32 mouse cellular contexts compared by ENCODE assay signal in the genomic region with DNA sequence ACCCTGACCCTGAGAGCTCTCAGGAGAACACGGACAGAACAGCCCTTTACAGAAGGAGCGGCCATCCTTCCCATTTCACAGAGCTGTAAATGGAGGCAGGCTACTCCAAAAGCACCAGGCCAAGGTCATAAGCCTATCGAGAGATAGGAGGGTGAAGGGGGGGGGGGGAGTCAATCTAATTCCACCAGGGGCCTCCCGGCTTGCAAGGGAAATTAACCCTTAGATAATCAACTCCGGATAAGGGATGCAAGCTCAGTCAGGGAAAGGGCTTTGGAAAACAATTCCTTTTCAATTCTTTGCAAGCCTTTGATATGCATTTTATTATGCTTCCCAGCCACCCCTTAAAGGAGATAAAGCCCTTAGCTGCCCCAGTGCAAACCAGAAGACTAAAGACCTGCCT. TPM values are rescaled to one million over a fixed set of nuclear protein-coding genes. Genes with fewer than 3 reads are reported as not detected.
A peak's percentile ranks its signal among the peaks of the same experiment; 100 is the strongest.
DNase-seq lines count a peak whose midpoint lies in the region; ATAC-seq and TF ChIP-seq lines count a peak whose summit lies in the region.
"Had no signal": no experiment of that assay in that cellular context is flagged by ENCODE, and none has a peak within 500 bp of the region (broad histone marks: within the 10 kb centered on the region; RNA-seq: fewer than 3 reads in every experiment).

No protein-coding gene starts in this region.

- WGBS in heart, embryonic 10.5 days, result 28% methylated on average over 5 of the region's 5 CpGs
- 43% methylated on average over 5 of the region's 5 CpGs for WGBS in liver, adult 2 months
- 39% methylated on average over 5 of the region's 5 CpGs for WGBS in liver, postnatal 0 days (ENCODE audit: insufficient replicate concordance)

- no peak overlapping the region for H3K4me2 ChIP-seq in liver, postnatal 0 days (ENCODE audit: low read depth, low read length)
- H3K4me2 ChIP-seq: embryonic facial prominence, embryonic 15.5 days; forebrain, embryonic 12.5 days; forebrain, embryonic 15.5 days; heart, embryonic 12.5 days; heart, embryonic 15.5 days; hindbrain, embryonic 14.5 days had no signal

- no peak overlapping the region for H3K9ac ChIP-seq in liver, adult 2 months (ENCODE audit: low read depth, low read length)
- H3K9ac ChIP-seq in liver, postnatal 0 days (replicated peaks), result no peak overlapping the region
- H3K9ac ChIP-seq: embryonic facial prominence, embryonic 15.5 days; forebrain, embryonic 12.5 days; forebrain, embryonic 15.5 days; heart, embryonic 15.5 days; hindbrain, embryonic 14.5 days had no signal

- H3K27ac ChIP-seq in heart, embryonic 10.5 days, result no peak overlapping the region
- peak overlapping the region; percentile 28 for H3K27ac ChIP-seq in liver, adult 2 months (replicated peaks; ENCODE audit: insufficient read depth, low read depth, low read length)
- H3K27ac ChIP-seq in liver, postnatal 0 days (ENCODE audit: low read depth), result no peak overlapping the region
- H3K27ac ChIP-seq: embryonic facial prominence, embryonic 15.5 days; forebrain, embryonic 12.5 days; forebrain, embryonic 15.5 days; heart, embryonic 15.5 days; hindbrain, embryonic 14.5 days; hindbrain, postnatal 0 days had no signal

- TF ChIP-seq POLR2A in liver, adult 2 months (IDR thresholded peaks at IDR 0.05; ENCODE audit: extremely low read depth, insufficient read depth, low read length), result no peak

- no peak for TF ChIP-seq CTCF in liver, adult 2 months (IDR thresholded peaks at IDR 0.05; ENCODE audit: low read depth, low read length)
- TF ChIP-seq CTCF in liver, postnatal 0 days (IDR thresholded peaks at IDR 0.05; ENCODE audit: low read depth), result no peak

- H3K4me1 ChIP-seq in heart, embryonic 10.5 days, result peaks cover 58% of the 10 kb centered on the region
- H3K4me1 ChIP-seq in liver, adult 2 months (ENCODE audit: control insufficient read depth, insufficient read depth, low read length), result peaks cover 65% of the 10 kb centered on the region
- peaks cover 18% of the 10 kb centered on the region for H3K4me1 ChIP-seq in liver, postnatal 0 days (ENCODE audit: insufficient read depth)
- H3K4me1 ChIP-seq: forebrain, embryonic 15.5 days had no signal

- no peak for DNase-seq in heart, embryonic 10.5 days (ENCODE audit: low spot score)
- no peak for DNase-seq in heart, postnatal 14 days
- no peak for DNase-seq in liver, adult 2 months (ENCODE audit: extremely low read depth, low read depth, low spot score)
- no peak for DNase-seq in liver, postnatal 0 days
- peak; percentile 78 for DNase-seq in ZHBTc4 (ENCODE audit: low read depth, low spot score)
- DNase-seq in cerebellum, adult 9-10 months, result no peak
- DNase-seq: adrenal gland, adult 2 months; adrenal gland, postnatal 14 days; cerebellum, adult 11 months; cerebellum, adult 2 months; cerebellum, postnatal 10 days; cerebellum, postnatal 36 days; embryo, embryonic 11 days; gastrocnemius, postnatal 14 days; heart, adult 11 months; heart, postnatal 10 days; heart, postnatal 4 days; kidney, adult 18-20 months had no signal

- peaks cover 22% of the 10 kb centered on the region for H3K27me3 ChIP-seq in heart, embryonic 10.5 days (ENCODE audit: insufficient read depth, poor library complexity, severe bottlenecking)
- no peaks in the 10 kb centered on the region for H3K27me3 ChIP-seq in liver, adult 2 months (ENCODE audit: control insufficient read depth, insufficient read depth, low read length)
- H3K27me3 ChIP-seq in liver, postnatal 0 days (ENCODE audit: insufficient read depth, low read length), result no peaks in the 10 kb centered on the region
- H3K27me3 ChIP-seq: embryonic facial prominence, embryonic 15.5 days; forebrain, embryonic 15.5 days; heart, embryonic 15.5 days had no signal

- peaks cover 51% of the 10 kb centered on the region for H3K36me3 ChIP-seq in heart, embryonic 10.5 days
- peaks cover 68% of the 10 kb centered on the region for H3K36me3 ChIP-seq in liver, adult 2 months (ENCODE audit: control insufficient read depth, insufficient read depth, low read length)
- H3K36me3 ChIP-seq in liver, postnatal 0 days (replicated peaks; ENCODE audit: insufficient read depth, low read length), result peaks cover 50% of the 10 kb centered on the region
- H3K36me3 ChIP-seq: forebrain, embryonic 12.5 days; forebrain, embryonic 15.5 days had no signal

- no peaks in the 10 kb centered on the region; the same call in 1 of the 2 replicates for H3K79me2 ChIP-seq in liver, adult 2 months (ENCODE audit: control insufficient read depth, insufficient read depth, low read length)

- H3K9me3 ChIP-seq in heart, embryonic 10.5 days, result no peaks in the 10 kb centered on the region
- no peaks in the 10 kb centered on the region for H3K9me3 ChIP-seq in liver, postnatal 0 days (ENCODE audit: low read length)
- H3K9me3 ChIP-seq: embryonic facial prominence, embryonic 15.5 days; forebrain, embryonic 12.5 days; forebrain, embryonic 15.5 days; heart, embryonic 12.5 days; heart, embryonic 15.5 days had no signal

- 0 out of 2 replicates have a peak overlapping the region, but pooled peaks have one; percentile 3 for H3K4me3 ChIP-seq in heart, embryonic 10.5 days
- H3K4me3 ChIP-seq in liver, adult 2 months (ENCODE audit: insufficient read depth, low read depth, low read length), result no peak overlapping the region
- H3K4me3 ChIP-seq in liver, postnatal 0 days (ENCODE audit: low read depth, low read length), result no peak overlapping the region
- H3K4me3 ChIP-seq: embryonic facial prominence, embryonic 15.5 days; erythroblast, embryonic 14.5 days; forebrain, embryonic 12.5 days; forebrain, embryonic 15.5 days; heart, embryonic 12.5 days; heart, embryonic 15.5 days had no signal

- no peak for ATAC-seq in liver, postnatal 0 days
- ATAC-seq: CD4-positive, CD25-positive, alpha-beta regulatory T cell, adult 4 months; forebrain, embryonic 15.5 days; hindbrain, postnatal 0 days; inflammation-experienced regulatory T-cells, adult 6 months had no signal

- intact Hi-C loops in heart, postnatal 14 days (cut with DNase I), result no loop called here

- TF ChIP-seq EP300 in liver, postnatal 0 days (IDR thresholded peaks at IDR 0.05; ENCODE audit: low read depth), result no peak

RNA-seq across cellular contexts. Expression of a gene that starts 15.2 kb away (rescaled TPM):
- polyA plus RNA-seq in heart, embryonic 10.5 days (2016; fragmentation: Nextera tagmentation; extraction: Ambion mirVana), result 37.3 and 37.8 TPM in 2 replicates
- 10 to 100 TPM; 20.0 to 27.0 TPM for total RNA-seq in heart, postnatal 14 days (2021)
- 511 and 573 TPM in 2 replicates for total RNA-seq in liver, adult 2 months (2014; rRNA removed)
- polyA plus RNA-seq in liver, adult 2 months (2012; rRNA removed), result 178 and 182 TPM in 2 replicates
- 194 and 208 TPM in 2 replicates for polyA plus RNA-seq in liver, postnatal 0 days (2015; fragmentation: Nextera tagmentation; extraction: Ambion mirVana)

RNA-seq across cellular contexts. Expression of a gene that starts 23.5 kb away (rescaled TPM):
- 0.76 and 1.2 TPM in 2 replicates for polyA plus RNA-seq in heart, embryonic 10.5 days (2016; fragmentation: Nextera tagmentation; extraction: Ambion mirVana)
- 1 to 10 TPM; 1.2 to 1.5 TPM for total RNA-seq in heart, postnatal 14 days (2021)
- 0.07 and 0.09 TPM in 2 replicates for total RNA-seq in liver, adult 2 months (2014; rRNA removed)
- 0.04 and 0.05 TPM in 2 replicates for polyA plus RNA-seq in liver, adult 2 months (2012; rRNA removed)
- polyA plus RNA-seq in liver, postnatal 0 days (2015; fragmentation: Nextera tagmentation; extraction: Ambion mirVana), result 0.18 and 0.25 TPM in 2 replicates
- polyA plus RNA-seq: CD4-positive, CD25-positive, alpha-beta regulatory T cell, adult 4 months; erythroblast, embryonic 14.5 days had no signal

RNA-seq across cellular contexts. Expression of a gene that starts 25.5 kb away (rescaled TPM):
- 0.02 and 0.08 TPM in 2 replicates for polyA plus RNA-seq in heart, embryonic 10.5 days (2016; fragmentation: Nextera tagmentation; extraction: Ambion mirVana)
- not detected for total RNA-seq in heart, postnatal 14 days (2021)
- total RNA-seq in liver, adult 2 months (2014; rRNA removed), result 0.18 and 0.20 TPM in 2 replicates
- not detected in 2 replicates for polyA plus RNA-seq in liver, adult 2 months (2012; rRNA removed)
- not detected in 2 replicates for polyA plus RNA-seq in liver, postnatal 0 days (2015; fragmentation: Nextera tagmentation; extraction: Ambion mirVana)
- total RNA-seq: adrenal gland, adult 2 months; adrenal gland, postnatal 14 days; heart, adult 8-10 months; heart, postnatal 10 days; heart, postnatal 4 days; hindbrain, postnatal 0 days had no signal
- polyA plus RNA-seq: adrenal gland, adult 2 months; CD4-positive, CD25-positive, alpha-beta regulatory T cell, adult 4 months; embryonic facial prominence, embryonic 11.5 days; erythroblast, embryonic 14.5 days; hindbrain, embryonic 11.5 days; inflammation-experienced regulatory T-cells, adult 6 months had no signal

RNA-seq across cellular contexts. Expression of a gene that starts 28.3 kb away (rescaled TPM):
- 41.2 and 52.5 TPM in 2 replicates for polyA plus RNA-seq in heart, embryonic 10.5 days (2016; fragmentation: Nextera tagmentation; extraction: Ambion mirVana)
- total RNA-seq in heart, postnatal 14 days (2021), result 10 to 100 TPM; 21.2 to 21.9 TPM
- total RNA-seq in liver, adult 2 months (2014; rRNA removed), result 33.7 and 40.9 TPM in 2 replicates
- polyA plus RNA-seq in liver, adult 2 months (2012; rRNA removed), result 145 and 157 TPM in 2 replicates
- 43.5 and 46.2 TPM in 2 replicates for polyA plus RNA-seq in liver, postnatal 0 days (2015; fragmentation: Nextera tagmentation; extraction: Ambion mirVana)

RNA-seq across cellular contexts. Expression of a gene that starts 32.3 kb away (rescaled TPM):
- 10.3 and 11.7 TPM in 2 replicates for polyA plus RNA-seq in heart, embryonic 10.5 days (2016; fragmentation: Nextera tagmentation; extraction: Ambion mirVana)
- total RNA-seq in heart, postnatal 14 days (2021), result 1 to 10 TPM; 3.0 to 5.3 TPM
- 0.46 TPM in 1 of 2 replicates, not detected in the other for total RNA-seq in liver, adult 2 months (2014; rRNA removed)
- 11.7 and 14.2 TPM in 2 replicates for polyA plus RNA-seq in liver, adult 2 months (2012; rRNA removed)
- 5.8 and 6.1 TPM in 2 replicates for polyA plus RNA-seq in liver, postnatal 0 days (2015; fragmentation: Nextera tagmentation; extraction: Ambion mirVana)
- total RNA-seq: ES-E14 had no signal
- polyA plus RNA-seq: CD4-positive, CD25-positive, alpha-beta regulatory T cell, adult 4 months; erythroblast, embryonic 14.5 days had no signal
